Mouse (Mus musculus) hindbrain, embryonic 12.5 days (tissue): ENCODE results near the gene 4930595D18Rik. TPM values are rescaled to one million over a fixed set of nuclear protein-coding genes. Genes with fewer than 3 reads are reported as not detected.

ENCODE experiments used
- ATAC-seq: fragments of 200-750 bp; cut with Nextera tagmentation; 2 replicates; pipeline ENCODE4 v1.8.0; 2017; ENCODE audit warnings: moderate TSS enrichment; ENCODE audit not compliant: low FRiP score
- H3K27ac ChIP-seq: fragments of 300-500 bp; sonication (generic); 2 replicates; pipeline ENCODE4 v1.5.1; 2016; ENCODE audit warnings: mild to moderate bottlenecking
- H3K27me3 ChIP-seq: fragments of 300-500 bp; sonication (generic); 2 replicates; pipeline ENCODE4 v1.6.1; 2016; ENCODE audit warnings: mild to moderate bottlenecking
- H3K36me3 ChIP-seq: fragments of 300-500 bp; sonication (generic); 2 replicates; pipeline ENCODE4 v1.6.1; 2016; ENCODE audit warnings: mild to moderate bottlenecking
- H3K4me1 ChIP-seq: fragments of 300-500 bp; sonication (generic); 2 replicates; pipeline ENCODE4 v1.6.1; 2016
- H3K4me2 ChIP-seq: fragments of 300-500 bp; sonication (generic); replicated peaks from 2 replicates; pipeline ENCODE4 v1.6.1; 2016; ENCODE audit warnings: mild to moderate bottlenecking
- H3K4me3 ChIP-seq: fragments of 300-500 bp; sonication (generic); 2 replicates; pipeline ENCODE4 v1.5.1; 2016; ENCODE audit warnings: mild to moderate bottlenecking
- H3K9ac ChIP-seq: fragments of 300-500 bp; sonication (generic); 2 replicates; pipeline ENCODE4 v1.6.1; 2016; ENCODE audit warnings: mild to moderate bottlenecking, moderate library complexity
- H3K9me3 ChIP-seq: fragments of 300-500 bp; sonication (generic); replicated peaks from 2 replicates; pipeline ENCODE4 v1.6.1; 2016; ENCODE audit warnings: mild to moderate bottlenecking
- WGBS: fragments of 180-500 bp; shearing (Covaris S2); methylation state at CpG from one replicate; pipeline ENCODE4 v1.1.7; 2016; 5-methylcytosine and 5-hydroxymethylcytosine counted together
- polyA plus RNA-seq: library from polyadenylated mRNA; unstranded; fragments of >200 nt; fragmentation: Nextera tagmentation; extraction: Ambion mirVana; gene quantifications from 2 replicates; pipeline ENCODE4 v1.2.1, GENCODE M21; 2016

Gene 4930595D18Rik
- polyA plus RNA-seq, 1 experiment from 2014 or later, result not detected

GRCm38 (mm10) chr12:111124601-111125260 is 59.6 kb downstream of the 4930595D18Rik start:
- H3K27ac ChIP-seq, result no peak overlapping the region
- H3K36me3 ChIP-seq, result peaks cover 4% of the 10 kb centered on the region
- H3K9ac ChIP-seq, result no peak overlapping the region
- 68% methylated on average over 14 of the region's 14 CpGs for WGBS
- H3K4me2 ChIP-seq, result no peak overlapping the region
- peaks cover 8% of the 10 kb centered on the region; the same call in 1 of the 2 replicates for H3K9me3 ChIP-seq
- no peak for ATAC-seq
- H3K4me1 ChIP-seq, result peaks cover 3% of the 10 kb centered on the region; the same call in 1 of the 2 replicates
- no peaks in the 10 kb centered on the region for H3K27me3 ChIP-seq
- no peak overlapping the region for H3K4me3 ChIP-seq

DNA sequence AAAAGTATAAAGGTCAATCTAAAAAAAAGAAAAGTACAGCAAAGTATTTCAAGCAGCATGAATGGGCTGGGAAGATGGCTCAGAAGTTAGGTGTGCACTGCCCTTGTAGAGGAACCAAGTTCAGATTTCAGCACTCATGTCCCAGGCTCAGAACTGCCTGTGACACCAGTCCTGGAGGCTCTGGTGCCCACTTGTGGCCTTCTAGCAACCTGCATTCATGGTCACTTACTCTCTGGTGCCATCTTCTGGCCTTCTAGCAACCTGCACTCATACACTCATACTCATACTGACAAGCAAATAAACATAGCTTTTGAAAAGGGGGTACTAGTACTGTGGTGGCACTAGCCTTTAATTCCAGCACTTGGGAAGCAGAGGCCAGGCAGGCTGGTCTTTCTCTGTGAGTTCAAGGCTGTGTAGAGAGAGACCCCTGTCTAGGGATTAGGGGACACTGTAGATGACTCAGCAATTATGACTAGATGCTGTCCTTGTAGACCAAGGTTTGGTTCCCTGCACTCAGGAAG is 61.9 kb downstream of the 4930595D18Rik start:
- Histone ChIP-seq H3K9ac (no peak overlapping the region), H3K4me2 (no peak overlapping the region)

DNA sequence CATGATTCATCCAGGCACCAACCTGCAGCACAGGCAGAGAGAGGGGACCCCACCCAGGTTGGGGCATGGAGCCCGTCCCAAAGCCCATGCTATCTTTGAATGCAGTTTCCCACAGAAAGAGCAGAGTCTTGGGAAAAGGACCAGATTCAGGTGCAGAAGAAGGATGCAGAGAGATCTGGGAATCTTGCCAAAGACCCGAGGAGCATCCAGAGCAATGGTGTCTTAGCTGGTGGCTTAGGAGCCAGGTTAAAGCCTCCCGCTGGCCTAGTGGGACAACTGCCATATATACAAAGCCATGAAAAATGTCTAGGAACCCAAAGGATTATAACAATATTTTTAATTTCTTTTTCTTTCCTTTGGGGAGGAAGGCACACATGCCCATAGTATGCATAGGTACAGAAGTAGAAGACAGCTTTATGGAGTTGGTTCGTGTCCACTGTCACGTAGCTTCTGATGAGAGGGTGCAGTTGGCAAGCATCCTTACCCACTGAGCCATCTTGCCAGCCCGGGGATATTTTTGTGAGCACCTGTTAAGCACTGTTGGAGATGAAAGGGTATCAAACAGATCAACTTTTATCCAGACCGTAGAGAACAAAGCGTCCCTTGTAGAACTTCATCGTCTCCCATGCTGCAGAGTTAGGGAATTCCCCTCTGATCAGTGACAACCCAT is 63.2 kb downstream of the 4930595D18Rik start:
- Histone ChIP-seq H3K9me3 (peaks cover 8% of the 10 kb centered on the region; the same call in 1 of the 2 replicates), H3K9ac (no peak overlapping the region), H3K27me3 (no peaks in the 10 kb centered on the region), H3K4me1 (peaks cover 3% of the 10 kb centered on the region; the same call in 1 of the 2 replicates), H3K4me3 (no peak overlapping the region), H3K4me2 (no peak overlapping the region), H3K36me3 (peaks cover 33% of the 10 kb centered on the region), H3K27ac (no peak overlapping the region)
- ATAC-seq, result no peak
- 89% methylated on average over 9 of the region's 9 CpGs for WGBS

More for the DNA sequence above, 61.9 kb downstream of the 4930595D18Rik start:
- peaks cover 20% of the 10 kb centered on the region for H3K36me3 ChIP-seq
- peaks cover 8% of the 10 kb centered on the region; the same call in 1 of the 2 replicates for H3K9me3 ChIP-seq
- H3K27ac ChIP-seq, result no peak overlapping the region
- H3K4me3 ChIP-seq, result no peak overlapping the region
- no peak for ATAC-seq
- peaks cover 3% of the 10 kb centered on the region; the same call in 1 of the 2 replicates for H3K4me1 ChIP-seq
- H3K27me3 ChIP-seq, result no peaks in the 10 kb centered on the region

DNA sequence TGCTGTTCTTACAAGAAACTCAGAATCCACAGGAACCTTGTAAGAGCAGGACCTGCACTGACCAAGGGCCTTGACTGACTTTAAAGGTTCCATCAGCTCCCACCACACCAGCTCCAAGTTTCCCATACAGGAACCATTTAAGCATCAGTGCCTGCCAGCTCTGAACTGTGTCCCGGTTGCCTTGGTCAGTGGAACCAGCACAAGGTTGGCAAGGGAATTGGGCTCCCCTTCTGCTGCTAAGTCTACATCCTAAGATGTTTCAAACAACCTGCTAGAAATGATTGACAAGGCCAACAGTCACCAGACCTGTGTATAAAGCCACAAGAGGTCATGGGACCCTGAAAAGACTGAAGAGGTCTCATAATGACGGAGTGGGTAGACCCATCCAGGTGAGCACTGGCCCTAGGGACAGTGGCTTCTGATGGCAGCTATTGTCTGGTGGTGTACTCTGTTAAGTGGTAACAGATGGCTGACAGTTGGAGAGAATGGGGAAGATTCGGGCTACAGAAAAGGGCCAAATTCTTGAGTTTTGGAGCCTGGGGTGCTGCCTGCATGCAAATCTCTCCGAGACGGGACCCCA is 64.7 kb downstream of the 4930595D18Rik start:
- Histone ChIP-seq H3K9me3 (peaks cover 8% of the 10 kb centered on the region; the same call in 1 of the 2 replicates), H3K27ac (no peak overlapping the region), H3K4me3 (no peak overlapping the region), H3K4me2 (no peak overlapping the region), H3K27me3 (no peaks in the 10 kb centered on the region), H3K4me1 (no peaks in the 10 kb centered on the region; the same call in 1 of the 2 replicates), H3K36me3 (peaks cover 42% of the 10 kb centered on the region), H3K9ac (no peak overlapping the region)
- no peak for ATAC-seq
- 90% methylated on average over 5 of the region's 5 CpGs for WGBS

GRCm38 (mm10) chr12:111114593-111114992 is 69.7 kb downstream of the 4930595D18Rik start:
- Histone ChIP-seq H3K36me3 (peaks cover 83% of the 10 kb centered on the region), H3K4me3 (no peak overlapping the region), H3K9ac (no peak overlapping the region), H3K9me3 (no peaks in the 10 kb centered on the region), H3K27ac (no peak overlapping the region), H3K4me1 (no peaks in the 10 kb centered on the region), H3K4me2 (no peak overlapping the region), H3K27me3 (no peaks in the 10 kb centered on the region)
- 88% methylated on average over 5 of the region's 5 CpGs for WGBS
- ATAC-seq, result no peak

- no peaks in the 10 kb centered on the region for H3K9me3 ChIP-seq
- no peaks in the 10 kb centered on the region for H3K27me3 ChIP-seq
- no peak overlapping the region for H3K27ac ChIP-seq
- H3K36me3 ChIP-seq, result peaks cover 76% of the 10 kb centered on the region
- no peak overlapping the region for H3K9ac ChIP-seq
- H3K4me2 ChIP-seq, result no peak overlapping the region
- ATAC-seq, result no peak
- no peak overlapping the region for H3K4me3 ChIP-seq
- H3K4me1 ChIP-seq, result no peaks in the 10 kb centered on the region
- 90% methylated on average over 8 of the region's 8 CpGs for WGBS
Observed at GRCm38 (mm10) chr12:111111176-111111575, 73.1 kb downstream of the 4930595D18Rik start.

Other genes with a start within 250 kb of the 4930595D18Rik start
- 10.0 and 11.2 TPM in 2 replicates for gene Ankrd9, start 205.5 kb downstream of the 4930595D18Rik start, polyA plus RNA-seq
- gene Rcor1, start 145.1 kb downstream of the 4930595D18Rik start, polyA plus RNA-seq, result 8.8 and 10.0 TPM in 2 replicates
- gene Traf3, start 18.1 kb downstream of the 4930595D18Rik start, polyA plus RNA-seq, result 23.4 and 23.9 TPM in 2 replicates
- gene Amn, start 86.6 kb upstream of the 4930595D18Rik start, polyA plus RNA-seq, result 0.69 and 1.0 TPM in 2 replicates
- 43.2 and 44.8 TPM in 2 replicates for gene Cdc42bpb, start 193.2 kb upstream of the 4930595D18Rik start, polyA plus RNA-seq
- 0.45 and 0.74 TPM in 2 replicates for gene Lbhd2, start 222.3 kb upstream of the 4930595D18Rik start, polyA plus RNA-seq
- 4.9 and 5.1 TPM in 2 replicates for gene Exoc3l4, start 232.5 kb upstream of the 4930595D18Rik start, polyA plus RNA-seq